Mouse (Mus musculus) thymus, adult 18-20 months (tissue): ENCODE measurements around the gene Umad1.

Source experiments
- DNase-seq, 2 experiments: peaks; one replicate each; pipeline ENCODE4 v3.0.0; 2022; ENCODE audit warnings: mixed read lengths in 2 of 2

Gene Umad1

DNA sequence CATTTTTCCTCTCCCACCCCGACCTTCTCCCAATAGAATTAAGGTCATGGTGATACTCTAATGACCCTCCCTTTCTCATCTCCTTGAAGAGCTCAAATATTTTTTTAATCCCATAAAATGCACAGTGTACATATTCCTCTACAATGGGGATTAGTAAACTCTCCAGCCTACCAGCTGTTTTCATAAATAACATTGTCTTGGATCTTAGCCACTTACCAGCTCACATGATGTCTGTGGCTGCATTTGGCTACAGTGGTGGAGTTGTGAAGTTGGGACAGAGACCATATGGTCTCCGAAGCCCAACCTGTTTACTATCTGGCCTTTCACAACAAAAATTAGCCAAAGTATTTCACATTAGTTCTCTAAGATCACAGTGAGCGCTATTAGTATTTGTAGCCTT is 111.5 kb downstream of the Umad1 start:
- DNase-seq, result no peak

GRCm38 (mm10) chr6:8373051-8373450 is 114.0 kb downstream of the Umad1 start:
- no peak for DNase-seq

DNA sequence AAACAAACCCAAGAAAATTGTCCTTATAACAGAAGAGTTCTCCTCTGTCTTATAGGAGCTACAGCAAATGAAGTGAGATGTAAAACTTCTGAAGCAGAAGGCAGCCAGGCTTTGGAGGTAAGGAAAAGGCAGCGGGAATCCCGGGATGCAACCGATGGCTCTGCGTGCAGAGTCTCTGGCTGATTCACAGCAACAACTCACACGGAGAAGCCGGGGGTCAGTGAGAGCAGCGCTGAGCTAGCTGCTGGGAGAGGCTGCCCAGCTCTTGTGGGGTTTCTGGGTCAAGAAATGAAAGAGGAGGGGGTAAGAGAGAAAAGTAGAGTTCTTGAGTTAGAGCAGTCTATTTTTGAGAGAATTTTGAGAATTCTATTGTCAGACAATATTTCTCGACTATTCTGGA is 114.8 kb downstream of the Umad1 start:
- no peak for DNase-seq

DNA sequence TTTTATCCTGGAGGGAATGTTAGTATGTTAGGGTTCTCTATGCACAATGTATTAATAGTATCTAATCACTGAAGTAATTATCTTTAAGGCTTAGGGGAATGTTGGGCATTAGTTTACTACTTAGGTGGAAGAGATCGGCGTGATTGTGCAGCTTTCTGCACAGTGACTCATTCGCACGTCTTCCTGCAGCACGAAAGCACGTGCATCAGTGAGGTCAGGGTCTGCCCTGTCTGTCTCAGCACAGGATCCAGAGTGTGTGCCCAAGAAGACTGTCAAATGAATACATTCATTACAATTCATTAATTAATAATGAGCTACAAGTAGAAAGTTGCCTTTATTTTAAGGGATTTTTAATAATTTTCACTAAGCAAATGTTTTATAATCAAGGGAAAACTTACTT is 115.2 kb downstream of the Umad1 start:
- DNase-seq, result no peak

DNA sequence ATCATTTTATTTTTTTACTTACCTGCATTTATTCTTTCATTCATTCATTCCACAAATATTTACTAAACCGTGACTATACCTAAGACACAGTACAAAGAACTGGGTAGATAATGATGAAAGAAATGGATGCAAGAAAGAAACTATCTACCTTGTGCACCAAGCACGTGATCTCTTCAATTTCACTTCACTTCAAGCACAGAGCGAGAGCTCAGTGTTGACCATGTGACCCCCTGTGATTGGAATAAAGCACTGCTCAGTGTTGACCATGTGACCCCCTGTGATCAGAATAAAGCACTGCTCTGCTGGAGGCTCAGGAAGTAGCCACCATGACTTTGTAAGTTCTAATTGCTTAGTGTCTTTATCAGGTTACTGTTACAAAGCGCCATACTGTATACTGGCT is 115.6 kb downstream of the Umad1 start:
- DNase-seq, result no peak

- no peak for DNase-seq
Measured at GRCm38 (mm10) chr6:8376351-8376750, 117.3 kb downstream of the Umad1 start.

GRCm38 (mm10) chr6:8377667-8378066 is 118.6 kb downstream of the Umad1 start:
- DNase-seq, result no peak

GRCm38 (mm10) chr6:8389307-8389706 is 130.2 kb downstream of the Umad1 start:
- no peak for DNase-seq

- no peak for DNase-seq
Measured at GRCm38 (mm10) chr6:8390296-8390695, 131.2 kb downstream of the Umad1 start.

- DNase-seq, result no peak
Measured at GRCm38 (mm10) chr6:8390935-8391334, 131.8 kb downstream of the Umad1 start.

- no peak for DNase-seq
Measured at GRCm38 (mm10) chr6:8393029-8393428, 133.9 kb downstream of the Umad1 start.

DNA sequence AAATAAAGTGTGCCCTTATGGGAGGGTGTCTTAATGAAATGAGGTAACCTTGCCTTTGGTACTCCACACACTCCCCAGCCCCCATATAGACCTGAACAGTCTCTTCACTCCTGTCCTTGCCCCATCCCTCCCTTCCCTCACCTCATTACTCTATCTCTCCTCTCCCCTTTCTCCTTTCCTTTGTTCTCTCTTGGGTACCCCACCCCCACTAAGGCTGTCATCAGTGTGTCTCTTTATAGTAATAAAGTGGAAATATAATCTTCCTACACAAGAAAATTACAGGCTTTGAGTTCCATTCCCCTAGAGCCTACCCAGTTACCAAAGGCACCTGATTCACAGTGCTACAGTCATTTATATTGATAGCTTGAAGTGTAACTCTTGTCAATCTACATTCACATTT is 135.0 kb downstream of the Umad1 start:
- no peak for DNase-seq

- no peak for DNase-seq
Measured at GRCm38 (mm10) chr6:8395061-8395460, 136.0 kb downstream of the Umad1 start.

DNA sequence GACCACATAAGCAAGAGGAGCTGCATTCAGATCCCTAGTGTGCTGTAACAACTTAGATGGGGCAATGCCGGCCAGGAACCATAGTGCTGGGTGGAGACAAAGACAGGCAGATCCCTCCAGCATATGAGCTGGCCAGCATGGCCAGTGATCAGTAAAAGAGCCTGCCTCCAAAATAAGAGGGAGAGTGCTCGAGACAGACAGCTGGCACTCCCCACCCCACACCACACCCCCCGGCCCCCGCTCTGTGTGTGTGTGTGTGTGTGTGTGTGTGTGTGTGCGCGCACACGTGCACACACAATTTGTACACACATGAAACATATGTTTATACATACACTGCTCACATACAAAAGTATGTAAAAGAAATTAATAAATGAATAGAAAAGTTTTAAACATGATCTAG is 138.2 kb downstream of the Umad1 start:
- DNase-seq, result no peak

- DNase-seq, result no peak
Measured at GRCm38 (mm10) chr6:8399710-8400109, 140.6 kb downstream of the Umad1 start.

GRCm38 (mm10) chr6:8403127-8403526 is 144.0 kb downstream of the Umad1 start:
- DNase-seq, result no peak

DNA sequence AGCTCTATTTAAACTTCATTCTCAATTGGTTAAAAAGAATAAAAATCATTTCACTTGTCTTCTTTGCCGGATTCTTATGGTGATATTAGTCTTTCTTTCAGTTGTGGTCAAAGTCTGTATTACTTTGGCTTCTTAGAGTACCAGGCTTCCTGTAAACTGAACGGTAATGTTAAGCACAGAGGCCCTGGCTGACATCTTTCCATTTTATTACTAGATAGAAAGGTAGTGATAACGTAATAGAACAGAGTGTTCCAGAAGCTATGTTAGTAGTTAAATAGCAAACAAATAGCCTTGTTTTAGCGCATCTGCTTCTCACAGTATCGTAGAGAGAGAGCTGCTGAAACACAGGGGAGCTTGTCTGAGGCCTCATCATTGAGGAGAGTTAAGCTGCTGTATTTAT is 146.8 kb downstream of the Umad1 start:
- DNase-seq, result no peak

- DNase-seq, result no peak
Measured at GRCm38 (mm10) chr6:8408332-8408731, 149.2 kb downstream of the Umad1 start.

- no peak for DNase-seq
Measured at GRCm38 (mm10) chr6:8409865-8410264, 150.8 kb downstream of the Umad1 start.

GRCm38 (mm10) chr6:8412845-8413598 is 153.9 kb downstream of the Umad1 start:
- no peak for DNase-seq

GRCm38 (mm10) chr6:8414020-8414419 is 154.9 kb downstream of the Umad1 start:
- DNase-seq, result no peak

GRCm38 (mm10) chr6:8415823-8416222 is 156.7 kb downstream of the Umad1 start:
- DNase-seq, result no peak

GRCm38 (mm10) chr6:8416802-8417569 is 157.9 kb downstream of the Umad1 start:
- DNase-seq, result no peak

DNA sequence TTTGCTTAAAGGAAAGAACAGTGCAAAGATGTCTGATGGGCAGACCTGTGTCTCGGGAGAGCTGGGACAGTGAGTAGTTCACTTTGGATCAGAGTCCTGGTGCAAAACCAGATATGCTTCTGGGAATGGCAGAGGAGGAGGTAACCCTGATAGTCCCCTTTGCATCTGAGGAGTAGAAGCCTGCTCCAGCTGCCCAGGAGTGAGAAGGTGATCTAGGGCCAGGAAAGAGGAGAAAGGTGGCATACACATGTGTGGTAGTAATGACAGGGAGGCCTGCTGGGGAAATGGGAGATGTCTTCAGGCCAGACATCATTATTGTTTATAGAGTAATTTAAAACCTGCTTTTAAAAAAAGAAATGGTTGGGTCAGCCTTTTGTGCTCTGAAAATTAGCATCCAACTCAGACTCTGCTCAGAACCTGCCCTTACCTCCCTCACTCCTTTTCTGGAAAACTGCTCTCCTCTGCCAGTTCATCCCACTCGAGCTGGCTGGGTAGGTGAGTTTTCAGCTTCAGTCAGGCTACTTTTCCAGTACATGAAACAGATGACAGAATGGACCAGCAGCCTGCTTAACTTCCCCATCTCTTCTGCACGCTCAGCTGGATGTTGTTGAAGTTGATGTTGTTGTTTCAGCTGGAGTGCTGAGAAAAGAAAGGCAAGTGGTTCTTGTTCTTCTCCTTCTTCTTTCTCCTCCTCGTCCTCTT is 160.5 kb downstream of the Umad1 start:
- DNase-seq, result no peak
